Comparison of ENCODE assay signal across 9 mouse cellular contexts in genomic region chr1:184771891-184772249, GRCm38 (mm10). TPM values are rescaled to one million over a fixed set of nuclear protein-coding genes. Genes with fewer than 3 reads are reported as not detected.
A peak's percentile ranks its signal among the peaks of the same experiment; 100 is the strongest.
DNase-seq lines count a peak whose midpoint lies in the region; ATAC-seq lines count a peak whose summit lies in the region.
"Had no signal": no experiment of that assay in that cellular context is flagged by ENCODE, and none has a peak within 500 bp of the region (broad histone marks: within the 10 kb centered on the region; RNA-seq: fewer than 3 reads in every experiment).

No protein-coding gene starts in this region.

- peaks cover 19% of the 10 kb centered on the region for H3K27me3 ChIP-seq in forebrain, embryonic 10.5 days (ENCODE audit: poor library complexity, severe bottlenecking)
- no peaks in the 10 kb centered on the region for H3K27me3 ChIP-seq in forebrain, embryonic 15.5 days
- H3K27me3 ChIP-seq in midbrain, embryonic 12.5 days = 0 out of 2 replicates have a peak, but pooled peaks cover under 1% of the 10 kb centered on the region
- no peaks in the 10 kb centered on the region for H3K27me3 ChIP-seq in midbrain, embryonic 14.5 days (ENCODE audit: control insufficient read depth, insufficient read depth, low read length)
- H3K27me3 ChIP-seq in limb, embryonic 13.5 days = peaks cover 7% of the 10 kb centered on the region
- no peaks in the 10 kb centered on the region for H3K27me3 ChIP-seq in intestine, embryonic 16.5 days (replicated peaks; ENCODE audit: control insufficient read depth, insufficient read depth, low read length)

- no peak overlapping the region for H3K9ac ChIP-seq in forebrain, embryonic 15.5 days (replicated peaks)
- H3K9ac ChIP-seq in midbrain, embryonic 12.5 days (replicated peaks) = no peak overlapping the region
- H3K9ac ChIP-seq in midbrain, embryonic 14.5 days (replicated peaks; ENCODE audit: low read length) = no peak overlapping the region
- no peak overlapping the region for H3K9ac ChIP-seq in limb, embryonic 13.5 days
- H3K9ac ChIP-seq in intestine, embryonic 16.5 days (ENCODE audit: low read depth, low read length) = no peak overlapping the region

- H3K9me3 ChIP-seq in forebrain, embryonic 10.5 days = no peaks in the 10 kb centered on the region
- H3K9me3 ChIP-seq in forebrain, embryonic 15.5 days = no peaks in the 10 kb centered on the region
- no peaks in the 10 kb centered on the region for H3K9me3 ChIP-seq in midbrain, embryonic 12.5 days
- H3K9me3 ChIP-seq in midbrain, embryonic 14.5 days (ENCODE audit: control insufficient read depth, low read length) = no peaks in the 10 kb centered on the region
- no peaks in the 10 kb centered on the region for H3K9me3 ChIP-seq in limb, embryonic 13.5 days
- no peaks in the 10 kb centered on the region for H3K9me3 ChIP-seq in intestine, embryonic 16.5 days (ENCODE audit: control insufficient read depth, low read length)

- DNase-seq in forebrain, embryonic 10.5 days (ENCODE audit: extremely low spot score, low spot score) = no peak
- DNase-seq in midbrain, embryonic 14.5 days = no peak
- DNase-seq in thymus, postnatal 14 days = no peak

- H3K4me2 ChIP-seq in forebrain, embryonic 15.5 days (replicated peaks) = no peak overlapping the region; the same call in 1 of the 2 replicates
- peak overlapping the region; percentile 13; the same call in 1 of the 2 replicates for H3K4me2 ChIP-seq in midbrain, embryonic 12.5 days (replicated peaks)
- H3K4me2 ChIP-seq in midbrain, embryonic 14.5 days (ENCODE audit: low read length) = no peak overlapping the region
- H3K4me2 ChIP-seq in limb, embryonic 13.5 days (replicated peaks) = peak overlapping the region; percentile 51
- H3K4me2 ChIP-seq in intestine, embryonic 16.5 days (ENCODE audit: low read depth, low read length) = no peak overlapping the region

- WGBS in forebrain, embryonic 10.5 days = 13% methylated on average over 9 of the region's 9 CpGs
- 13% methylated on average over 9 of the region's 9 CpGs for WGBS in forebrain, embryonic 15.5 days
- 11% methylated on average over 9 of the region's 9 CpGs for WGBS in midbrain, embryonic 12.5 days
- 14% methylated on average over 9 of the region's 9 CpGs for WGBS in midbrain, embryonic 14.5 days
- WGBS in limb, embryonic 13.5 days = 12% methylated on average over 9 of the region's 9 CpGs
- WGBS in intestine, embryonic 16.5 days = 19% methylated on average over 9 of the region's 9 CpGs

- peak overlapping the region; percentile 24 for H3K4me3 ChIP-seq in forebrain, embryonic 10.5 days
- no peak overlapping the region for H3K4me3 ChIP-seq in forebrain, embryonic 15.5 days
- H3K4me3 ChIP-seq in midbrain, embryonic 12.5 days = no peak overlapping the region
- H3K4me3 ChIP-seq in midbrain, embryonic 14.5 days (replicated peaks; ENCODE audit: low read depth, low read length) = no peak overlapping the region
- peak overlapping the region; percentile 9; the same call in 1 of the 2 replicates for H3K4me3 ChIP-seq in limb, embryonic 13.5 days
- no peak overlapping the region for H3K4me3 ChIP-seq in intestine, embryonic 16.5 days (ENCODE audit: low read length)
- H3K4me3 ChIP-seq: myocyte had no signal

- peaks cover 10% of the 10 kb centered on the region for H3K4me1 ChIP-seq in forebrain, embryonic 10.5 days
- H3K4me1 ChIP-seq in forebrain, embryonic 15.5 days = no peaks in the 10 kb centered on the region
- H3K4me1 ChIP-seq in midbrain, embryonic 12.5 days = no peaks in the 10 kb centered on the region
- H3K4me1 ChIP-seq in midbrain, embryonic 14.5 days (ENCODE audit: control insufficient read depth, insufficient read depth, low read length) = no peaks in the 10 kb centered on the region
- H3K4me1 ChIP-seq in limb, embryonic 13.5 days = peaks cover 9% of the 10 kb centered on the region
- H3K4me1 ChIP-seq in intestine, embryonic 16.5 days (ENCODE audit: control insufficient read depth, insufficient read depth, low read length) = peaks cover 13% of the 10 kb centered on the region

- no peaks in the 10 kb centered on the region for H3K36me3 ChIP-seq in forebrain, embryonic 10.5 days (replicated peaks)
- H3K36me3 ChIP-seq in forebrain, embryonic 15.5 days = no peaks in the 10 kb centered on the region
- no peaks in the 10 kb centered on the region for H3K36me3 ChIP-seq in midbrain, embryonic 12.5 days
- no peaks in the 10 kb centered on the region for H3K36me3 ChIP-seq in midbrain, embryonic 14.5 days (ENCODE audit: control insufficient read depth, insufficient read depth, low read length)
- no peaks in the 10 kb centered on the region for H3K36me3 ChIP-seq in limb, embryonic 13.5 days
- H3K36me3 ChIP-seq in intestine, embryonic 16.5 days (ENCODE audit: control insufficient read depth, insufficient read depth, low read length) = no peaks in the 10 kb centered on the region

- no peak overlapping the region for H3K27ac ChIP-seq in forebrain, embryonic 10.5 days
- no peak overlapping the region for H3K27ac ChIP-seq in forebrain, embryonic 15.5 days (replicated peaks)
- H3K27ac ChIP-seq in midbrain, embryonic 12.5 days (replicated peaks) = no peak overlapping the region
- H3K27ac ChIP-seq in midbrain, embryonic 14.5 days (replicated peaks; ENCODE audit: low read depth, low read length) = no peak overlapping the region
- H3K27ac ChIP-seq in limb, embryonic 13.5 days = no peak overlapping the region
- H3K27ac ChIP-seq in intestine, embryonic 16.5 days (ENCODE audit: low read length) = no peak overlapping the region

- no peak for ATAC-seq in forebrain, embryonic 15.5 days (replicated peaks)
- peak; percentile 44; the same call in 1 of the 2 replicates for ATAC-seq in midbrain, embryonic 12.5 days (ENCODE audit: low FRiP score, low read depth)
- no peak for ATAC-seq in midbrain, embryonic 14.5 days (ENCODE audit: low FRiP score, low TSS enrichment)
- no peak for ATAC-seq in limb, embryonic 13.5 days (ENCODE audit: low FRiP score, low read depth)
- ATAC-seq in frontal cortex, adult (ENCODE audit: low TSS enrichment) = no peak
- ATAC-seq in intestine, embryonic 16.5 days = no peak; the same call in 1 of the 2 replicates

RNA-seq across cellular contexts. Expression of gene Marc1, which starts 39.2 kb away (rescaled TPM):
- not detected in 2 replicates for polyA plus RNA-seq in forebrain, embryonic 10.5 days (2016; fragmentation: Nextera tagmentation; extraction: Ambion mirVana)
- polyA plus RNA-seq in forebrain, embryonic 15.5 days (2015; fragmentation: Nextera tagmentation; extraction: Ambion mirVana) = not detected in 2 replicates
- 0.14 and 0.18 TPM in 2 replicates for polyA plus RNA-seq in midbrain, embryonic 12.5 days (2016; fragmentation: Nextera tagmentation; extraction: Ambion mirVana)
- polyA plus RNA-seq in midbrain, embryonic 14.5 days (2014; fragmentation: Nextera tagmentation; extraction: Ambion mirVana) = 0.13 and 0.28 TPM in 2 replicates
- 0.11 and 0.14 TPM in 2 replicates for polyA plus RNA-seq in limb, embryonic 13.5 days (2015; fragmentation: Nextera tagmentation; extraction: Ambion mirVana)
- 1.1 and 1.5 TPM in 2 replicates for polyA plus RNA-seq in intestine, embryonic 16.5 days (2015; fragmentation: Nextera tagmentation; extraction: Ambion mirVana)
- polyA plus RNA-seq: myocyte had no signal

RNA-seq across cellular contexts. Expression of gene Hlx, which starts 39.5 kb away (rescaled TPM):
- 3.2 and 3.3 TPM in 2 replicates for polyA plus RNA-seq in forebrain, embryonic 10.5 days (2016; fragmentation: Nextera tagmentation; extraction: Ambion mirVana)
- 1.1 and 1.5 TPM in 2 replicates for polyA plus RNA-seq in forebrain, embryonic 15.5 days (2015; fragmentation: Nextera tagmentation; extraction: Ambion mirVana)
- polyA plus RNA-seq in midbrain, embryonic 12.5 days (2016; fragmentation: Nextera tagmentation; extraction: Ambion mirVana) = 3.5 and 5.1 TPM in 2 replicates
- polyA plus RNA-seq in midbrain, embryonic 14.5 days (2014; fragmentation: Nextera tagmentation; extraction: Ambion mirVana) = 0.35 and 1.2 TPM in 2 replicates
- polyA plus RNA-seq in limb, embryonic 13.5 days (2015; fragmentation: Nextera tagmentation; extraction: Ambion mirVana) = 26.2 and 30.3 TPM in 2 replicates
- polyA plus RNA-seq in intestine, embryonic 16.5 days (2015; fragmentation: Nextera tagmentation; extraction: Ambion mirVana) = 30.0 and 33.8 TPM in 2 replicates

Comparison
In these comparisons a context has a peak if more than half of its experiments do, and no peak if none do; other contexts are left out.
1. H3K4me3 ChIP-seq: peak in forebrain, embryonic 10.5 days (single experiment) and limb, embryonic 13.5 days (single experiment); none in forebrain, embryonic 15.5 days (single experiment), midbrain, embryonic 12.5 days (single experiment), midbrain, embryonic 14.5 days (single experiment) and intestine, embryonic 16.5 days (single experiment).
2. H3K4me2 ChIP-seq: peak in midbrain, embryonic 12.5 days (single experiment) and limb, embryonic 13.5 days (single experiment); none in forebrain, embryonic 15.5 days (single experiment), midbrain, embryonic 14.5 days (single experiment) and intestine, embryonic 16.5 days (single experiment).